Mouse (Mus musculus) heart, adult 11 months (tissue): Measurements from ENCODE around the gene Smu1.

Experiments
- DNase-seq: peaks from one replicate; pipeline ENCODE4 v3.0.0; 2022

Gene Smu1

DNA sequence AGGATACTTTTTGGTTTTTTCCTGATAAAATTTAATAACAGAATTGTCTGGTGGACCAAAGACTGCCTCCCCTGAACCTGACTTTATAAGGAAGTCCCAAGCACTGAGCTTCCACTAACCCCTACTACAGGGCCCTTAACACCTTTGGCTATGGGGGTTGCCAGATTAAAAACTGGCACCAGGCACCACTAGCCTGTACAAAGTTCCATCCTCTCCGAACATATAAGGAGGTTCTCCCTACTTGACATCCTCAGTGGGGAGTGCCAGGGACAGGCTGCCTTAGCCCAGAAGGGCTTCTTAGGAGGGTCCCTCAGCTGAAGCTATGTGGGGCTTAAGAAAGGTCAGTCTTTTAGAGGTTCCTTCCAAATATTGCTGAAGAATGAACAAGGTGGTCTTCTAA lies 22.4 kb downstream of the Smu1 start:
- DNase-seq = peak; percentile 75

DNA sequence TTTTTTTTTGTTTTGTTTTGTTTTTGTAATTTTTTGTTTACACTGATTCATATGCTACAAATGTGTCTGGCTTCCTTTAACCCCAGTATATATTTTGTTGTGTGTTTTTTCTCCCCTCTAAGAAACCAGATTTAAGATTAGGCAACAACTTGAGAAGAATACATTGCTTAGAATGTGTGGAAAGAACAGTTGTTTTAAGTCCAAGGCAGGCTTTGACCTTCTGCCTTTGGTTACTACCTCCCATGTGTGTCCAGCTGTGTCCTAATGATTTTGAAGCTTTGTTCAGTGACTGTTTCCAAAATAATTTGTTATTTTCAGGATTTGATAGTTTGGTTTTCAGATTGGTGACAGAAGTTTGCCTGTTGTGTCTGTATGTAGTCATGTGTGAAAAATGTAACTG lies 26.5 kb downstream of the Smu1 start:
- peak; percentile 8 for DNase-seq

DNA sequence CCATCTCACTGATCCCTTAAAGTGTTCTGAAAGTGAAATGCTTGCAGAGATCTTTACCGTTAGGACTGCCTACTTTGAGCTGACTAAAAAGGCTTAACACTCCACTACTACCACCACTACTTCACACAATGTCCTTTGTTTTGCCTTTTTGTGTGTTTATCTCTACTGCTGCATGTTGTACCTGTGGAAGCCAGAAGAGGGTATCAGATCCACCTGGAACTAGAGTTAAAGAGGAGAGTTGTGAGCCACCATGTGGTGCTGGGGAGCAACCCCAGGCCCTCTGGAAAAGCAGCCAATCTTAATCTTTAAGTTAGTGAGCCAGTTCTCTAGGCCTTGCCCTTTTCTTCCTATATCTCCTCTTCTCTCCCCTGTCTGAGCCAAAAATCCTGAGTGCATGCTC lies 30.5 kb downstream of the Smu1 start:
- peak; percentile 40 for DNase-seq

DNA sequence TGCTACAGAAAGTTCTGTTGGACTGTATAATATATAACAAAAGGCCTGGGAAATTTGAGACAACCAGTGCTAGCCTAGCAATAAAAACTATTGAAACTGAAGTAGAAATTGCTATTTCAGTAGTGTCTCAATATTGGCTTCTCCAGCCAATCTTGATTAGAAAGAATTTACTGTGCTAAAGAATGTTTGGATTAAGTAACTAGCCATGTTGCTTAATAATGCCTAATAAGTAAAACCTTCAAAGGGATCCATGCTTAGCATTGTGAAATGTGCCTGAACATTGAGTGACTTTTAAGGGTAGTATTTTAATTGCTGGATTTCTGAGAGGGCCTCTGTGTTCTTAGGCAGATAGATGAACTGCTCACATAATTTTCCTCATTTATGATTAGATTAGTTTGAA lies 32.2 kb downstream of the Smu1 start:
- no peak for DNase-seq

DNA sequence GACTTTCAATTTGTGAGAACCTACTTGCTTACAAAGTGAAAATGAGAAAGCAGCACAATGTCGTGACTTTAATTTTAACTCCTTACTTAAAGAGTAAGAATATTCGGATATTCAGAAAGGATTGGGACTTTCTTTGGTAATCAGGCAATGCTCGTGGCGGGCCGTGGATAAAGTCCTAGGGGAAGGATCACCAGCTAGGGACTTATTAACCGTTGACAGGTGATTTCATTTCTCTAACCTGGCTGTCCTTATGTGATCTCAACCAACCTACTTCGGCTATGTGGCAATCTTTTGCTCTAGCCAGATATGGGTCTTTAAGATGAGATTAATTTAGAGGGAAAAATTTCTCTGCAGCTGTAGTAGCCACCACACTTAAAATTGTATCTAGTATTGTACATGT lies 32.6 kb downstream of the Smu1 start:
- DNase-seq = peak; percentile 36

DNA sequence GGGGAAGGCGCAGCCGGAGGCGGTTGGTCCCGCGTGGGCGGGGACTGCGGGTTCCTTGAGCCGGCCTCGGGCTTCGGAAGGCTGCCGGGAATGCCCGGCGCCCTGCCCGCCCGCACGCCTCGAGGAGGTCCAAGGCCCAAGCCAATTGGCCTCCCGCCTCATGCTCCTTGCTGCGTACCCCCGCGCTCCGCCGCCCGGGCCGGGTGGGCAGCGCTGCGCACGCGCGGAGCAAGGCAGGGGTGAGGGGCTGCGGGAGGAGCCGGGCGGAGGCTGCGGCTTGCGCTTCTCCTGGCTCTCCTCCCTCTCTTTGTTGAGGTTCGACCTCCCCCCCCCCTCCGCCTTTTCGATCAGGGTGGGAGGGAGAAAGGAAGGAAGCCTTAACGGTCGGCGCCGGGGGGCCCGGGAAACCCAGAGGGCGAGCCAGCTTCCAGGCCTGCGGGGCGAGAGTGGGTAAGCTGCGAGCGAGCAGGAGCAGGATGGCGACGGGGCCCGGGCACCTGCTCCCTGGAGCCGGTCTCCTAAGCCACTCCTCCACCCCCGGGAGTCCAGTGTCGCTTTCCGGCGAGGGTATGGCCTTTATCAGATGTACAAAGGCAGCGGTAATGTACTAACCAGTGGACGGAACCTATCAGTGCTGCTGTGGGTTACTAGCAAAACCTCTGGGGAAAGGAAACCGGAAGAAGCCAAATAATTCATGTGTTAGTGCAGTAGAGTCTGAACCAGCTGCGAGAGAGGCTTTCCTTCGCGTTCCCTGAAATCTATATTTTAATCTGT lies 34.8 kb downstream of the Smu1 start:
- DNase-seq = peak; percentile 99

DNA sequence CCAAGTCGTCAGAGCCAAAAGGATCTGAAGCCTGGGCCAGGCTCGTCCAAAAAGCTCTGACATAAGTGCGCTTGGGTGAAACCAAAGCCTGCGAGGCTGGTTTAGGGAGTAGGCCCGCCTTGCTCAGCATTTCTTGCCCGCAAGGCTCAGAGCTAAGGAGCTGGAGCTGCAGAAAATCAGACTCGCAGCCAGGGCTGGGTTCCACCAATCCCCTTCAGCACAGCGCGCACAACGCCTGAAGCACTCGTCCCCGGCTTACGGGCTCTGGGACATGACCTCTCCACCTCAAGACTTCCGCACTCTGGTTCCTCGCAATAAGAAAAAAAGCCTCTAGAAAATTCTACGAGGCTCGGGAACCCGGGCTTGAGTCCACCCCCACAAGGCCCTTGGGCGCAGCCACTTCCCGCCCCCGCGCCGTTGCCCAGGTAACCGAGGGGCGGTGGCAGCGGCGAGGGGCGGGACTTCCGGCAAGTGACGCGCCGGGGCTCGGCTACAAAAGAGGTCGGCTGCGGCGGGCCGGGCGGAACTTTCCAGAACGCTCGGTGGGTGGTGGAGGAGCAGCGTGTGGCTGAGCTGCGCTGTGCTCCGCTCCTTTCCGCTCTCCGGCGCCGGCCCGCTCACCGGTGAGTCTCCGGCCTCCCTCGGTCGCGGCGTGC lies 35.6 kb downstream of the Smu1 start, which contains the start of gene Dnaja1:
Gene Dnaja1 (plus strand): TSS at position 140 of the 656 bp plus-strand sequence.
- peak; percentile 100 for DNase-seq

DNA sequence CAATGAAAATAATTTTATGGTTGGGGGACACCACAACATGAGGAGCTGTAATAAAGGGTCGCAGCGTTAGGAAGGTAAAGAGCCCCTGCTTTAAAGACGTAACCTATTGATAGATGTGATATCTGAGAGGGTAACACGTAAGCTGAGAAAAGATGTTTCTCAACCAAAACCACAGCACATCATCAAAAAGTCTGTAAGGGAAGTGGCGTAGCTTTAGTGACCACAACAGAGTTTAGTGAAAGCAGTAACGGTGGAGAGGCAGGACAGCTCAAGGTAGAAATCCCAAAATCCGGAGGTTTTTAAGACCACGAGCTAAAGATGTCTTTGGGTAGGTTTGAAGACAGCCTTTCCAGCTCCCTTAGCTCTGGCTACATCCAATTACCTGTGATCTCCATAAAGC lies 36.8 kb downstream of the Smu1 start:
- DNase-seq = no peak

DNA sequence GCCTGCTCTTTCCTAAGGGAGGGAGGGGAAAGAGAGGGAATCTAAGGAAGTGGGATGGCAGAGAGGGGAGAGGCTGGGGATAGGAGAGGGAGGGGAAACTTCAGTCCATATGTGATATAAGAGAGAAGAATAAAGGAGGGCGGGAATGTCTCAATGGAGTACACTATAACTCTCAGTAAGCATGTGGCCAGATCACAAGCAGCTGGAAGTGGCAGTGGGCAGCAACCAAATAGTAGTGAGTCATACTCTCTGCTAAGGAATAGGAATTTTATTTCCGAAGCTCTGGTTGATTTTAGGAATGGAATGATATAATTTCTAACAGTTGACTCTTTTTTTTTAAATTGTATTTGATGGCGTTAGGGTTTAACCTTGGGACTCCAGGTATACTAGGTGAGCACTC lies 40.6 kb downstream of the Smu1 start:
- DNase-seq = peak; percentile 66

DNA sequence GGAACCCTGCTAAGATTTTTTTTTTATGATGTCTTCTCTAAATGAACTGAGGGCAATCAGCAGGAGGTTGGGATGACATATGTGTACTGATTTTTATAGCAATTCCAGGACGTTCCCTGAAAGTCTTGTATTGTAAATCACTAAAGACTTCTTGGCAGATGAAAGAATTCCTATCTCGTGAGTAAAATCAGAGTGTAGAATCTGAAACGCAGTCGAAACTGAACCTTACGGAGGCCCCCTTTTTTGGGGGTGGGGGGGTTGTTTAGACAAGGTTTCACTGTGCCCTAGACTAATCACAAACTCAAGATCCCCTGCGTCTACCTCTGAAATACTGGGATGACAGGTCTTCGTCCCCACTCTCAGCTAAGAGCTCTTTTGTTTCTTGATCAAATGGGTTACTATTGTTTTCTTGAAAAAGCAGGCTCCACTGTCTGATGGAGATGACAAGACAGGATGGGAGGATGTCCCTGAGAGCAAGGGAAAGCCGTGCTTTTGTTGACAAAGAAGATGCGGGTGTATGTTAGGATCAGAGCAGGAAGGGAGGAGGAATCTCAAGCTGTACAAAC lies 53.9 kb downstream of the Smu1 start:
- no peak for DNase-seq

DNA sequence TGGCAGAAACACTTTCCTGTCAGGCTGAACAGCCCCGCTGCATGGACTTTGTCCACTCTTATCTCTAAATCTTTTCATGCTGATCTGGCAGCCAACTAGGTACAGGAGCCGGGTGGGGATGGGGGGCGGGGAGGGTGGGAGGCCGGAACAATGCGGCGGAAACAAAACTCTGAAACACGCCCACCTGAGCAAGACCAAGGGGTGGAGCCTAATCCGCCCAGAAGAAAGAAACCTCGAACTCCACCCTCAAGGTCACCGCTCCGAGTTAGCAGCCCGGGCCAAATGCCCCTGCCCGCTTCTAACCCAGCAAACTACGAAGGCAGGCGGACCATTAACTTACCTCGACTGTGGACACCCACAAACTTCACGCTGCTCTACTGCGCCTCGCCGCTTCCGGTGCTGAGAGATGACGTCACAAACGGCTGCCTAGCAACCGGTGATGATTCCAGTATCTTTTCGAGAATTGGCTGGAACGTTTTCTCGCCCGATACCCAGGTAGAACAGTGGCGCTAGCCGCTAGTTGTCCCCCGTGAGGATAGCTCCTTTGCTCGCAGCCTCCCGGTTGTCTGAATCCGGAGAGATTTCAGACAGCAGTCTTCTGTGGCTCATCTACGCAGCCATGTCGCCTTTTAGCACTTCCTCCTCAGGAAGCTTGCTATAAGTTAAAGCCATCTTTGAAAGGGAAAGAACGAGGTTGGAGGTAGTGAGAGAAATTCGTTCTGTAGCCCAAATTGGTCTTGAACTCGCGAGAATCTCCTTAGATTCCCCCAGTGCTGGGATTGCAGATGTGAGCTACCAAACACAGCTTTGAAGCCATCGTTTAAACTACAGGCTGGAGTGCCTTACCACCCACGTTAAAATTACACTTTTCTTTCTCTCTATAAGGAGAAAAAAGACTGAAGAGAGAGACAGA lies 54.7 kb downstream of the Smu1 start, which contains the start of gene Aptx:
Gene Aptx (minus strand): TSS at position 398 of the 913 bp plus-strand sequence.
- DNase-seq = peak; percentile 99

DNA sequence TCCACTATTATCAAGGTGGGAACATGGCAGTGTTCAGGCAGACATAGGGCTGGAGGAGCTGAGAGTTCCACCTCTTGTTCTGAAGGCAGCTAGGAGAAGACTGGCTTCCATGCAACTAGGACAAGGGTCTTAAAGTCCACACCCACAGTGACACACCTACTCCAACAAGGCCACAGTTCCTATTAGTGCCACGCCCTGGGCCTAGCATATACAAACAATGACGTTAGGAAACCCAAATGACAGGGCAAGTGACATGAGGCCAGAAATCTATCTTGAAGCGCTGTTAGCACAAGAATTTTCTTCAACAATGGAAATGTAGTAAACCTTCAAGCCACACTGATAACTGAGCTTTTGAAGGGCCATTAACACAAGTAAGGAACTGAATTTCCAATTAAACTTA lies 55.9 kb downstream of the Smu1 start:
- peak; percentile 84 for DNase-seq

DNA sequence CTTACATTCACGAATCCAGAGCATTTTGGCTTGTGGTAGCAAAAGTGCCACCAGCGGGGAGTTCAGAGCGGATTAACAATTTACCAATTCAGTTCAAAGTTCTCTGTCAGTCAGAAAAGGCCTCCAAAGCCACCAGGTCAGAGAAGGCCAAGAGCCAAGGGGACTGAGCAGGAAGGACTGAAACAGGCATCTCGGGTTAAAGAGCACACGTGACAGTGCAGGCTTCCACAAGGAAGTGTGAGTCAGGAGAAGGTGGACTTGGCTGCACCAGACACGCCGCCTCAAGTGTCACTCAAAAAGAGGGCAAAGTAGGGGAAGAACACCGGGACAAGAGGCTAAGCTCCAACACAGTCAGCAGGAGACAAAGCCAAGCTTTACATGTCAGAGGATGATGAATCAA lies 57.5 kb downstream of the Smu1 start:
- DNase-seq = peak; percentile 94

DNA sequence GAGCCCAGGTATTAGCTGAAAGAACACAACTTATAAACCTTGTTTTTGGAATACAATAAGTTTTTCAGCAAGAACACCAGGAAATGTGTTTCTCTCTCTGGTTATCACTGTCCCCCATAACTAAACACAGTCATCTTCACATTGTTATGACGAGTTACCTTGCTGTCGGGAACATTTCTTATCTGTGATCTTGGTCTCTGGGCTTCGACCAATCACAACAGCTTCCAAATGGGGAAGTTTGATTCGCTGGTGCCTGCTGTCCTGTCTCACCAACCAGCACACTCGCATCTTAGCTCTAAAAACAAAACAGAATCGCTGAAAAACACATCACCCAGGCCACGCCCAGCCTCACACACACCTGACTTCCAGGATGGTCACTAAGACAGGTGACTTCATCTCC lies 60.7 kb downstream of the Smu1 start:
- peak; percentile 51 for DNase-seq

DNA sequence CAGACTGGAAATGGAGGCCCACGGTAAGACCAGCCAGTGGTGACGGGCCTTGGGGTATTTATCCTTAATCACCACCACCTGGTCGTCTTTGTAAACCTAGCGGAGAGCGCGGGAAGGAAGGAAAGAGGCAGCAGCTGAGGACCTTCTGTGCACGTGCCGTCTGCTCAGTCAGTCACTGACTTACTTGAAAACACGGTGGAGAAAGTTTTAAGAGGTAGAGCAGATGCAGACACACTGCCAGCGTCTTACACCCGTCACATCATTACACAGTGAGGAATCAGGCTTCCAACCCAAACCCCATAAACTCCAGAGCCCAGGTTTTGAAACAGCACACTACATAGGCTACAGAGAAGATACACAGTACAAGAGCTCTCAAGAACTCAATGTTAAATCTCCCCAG lies 66.6 kb downstream of the Smu1 start:
- no peak for DNase-seq
